Mouse (Mus musculus) v-Abl transformed pro-B cells (cell line): Measurements from ENCODE around the gene Fam131a.

Experiments used
- in situ Hi-C, 2 experiments: fragments of 400-800 bp; cut with MboI; formaldehyde crosslinking; loops; one replicate each; pipeline ENCODE4 v1.15.1; 2025; ENCODE audit not compliant: unreplicated experiment in 2 of 2

The Fam131a gene

DNA sequence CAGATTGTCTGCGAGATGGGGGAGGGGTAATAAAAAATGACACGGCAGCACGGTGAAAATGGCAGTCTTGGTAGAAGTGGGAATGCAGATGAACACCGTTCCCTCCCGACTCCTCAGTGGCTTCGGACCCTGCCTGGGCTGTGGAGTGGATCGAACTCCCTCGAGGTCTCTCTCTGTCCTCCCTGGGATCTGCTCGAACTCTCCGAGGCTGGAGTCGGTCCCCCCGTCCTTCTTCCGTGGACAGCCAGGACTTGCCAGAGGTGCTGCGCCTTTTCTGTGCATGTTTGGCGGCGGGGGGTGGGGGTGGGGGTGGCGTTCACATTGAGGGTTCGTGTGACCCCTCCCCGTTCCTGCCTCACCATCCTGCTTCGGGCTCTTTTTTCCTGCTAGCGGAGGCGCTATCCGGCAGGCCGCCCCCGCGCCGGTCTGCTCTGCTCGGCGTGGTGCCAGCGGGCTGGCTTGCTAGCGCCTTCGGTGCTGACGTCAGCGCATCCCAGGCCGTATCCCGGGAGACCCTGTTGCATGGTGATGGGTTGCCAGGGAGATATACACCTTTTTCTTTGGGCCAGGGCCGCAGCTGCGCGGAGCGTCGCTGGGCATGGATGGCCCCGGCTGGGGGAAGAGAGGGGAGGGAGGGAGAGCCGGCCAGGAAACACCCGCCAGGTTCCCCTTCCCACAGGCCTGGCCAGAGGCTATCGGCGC, 2.7 kb downstream of the Fam131a start:
- in situ Hi-C loops, result no loop called here

DNA sequence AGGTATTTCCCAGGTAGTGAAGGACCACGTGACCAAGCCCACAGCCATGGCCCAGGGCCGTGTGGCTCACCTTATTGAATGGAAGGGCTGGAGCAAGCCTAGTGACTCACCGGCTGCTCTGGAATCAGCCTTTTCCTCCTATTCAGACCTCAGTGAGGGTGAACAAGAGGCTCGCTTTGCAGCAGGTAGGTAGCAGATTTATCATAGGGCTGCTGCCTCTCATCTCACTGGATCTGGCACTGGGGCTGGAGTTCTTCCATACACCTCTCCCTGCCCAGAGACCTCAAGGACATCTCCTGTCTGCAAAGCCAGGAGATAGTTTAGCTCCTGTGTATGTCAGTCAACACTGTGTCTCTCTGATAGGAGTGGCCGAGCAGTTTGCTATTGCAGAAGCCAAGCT, 6.2 kb downstream of the Fam131a start:
- in situ Hi-C loops, result no loop called here

DNA sequence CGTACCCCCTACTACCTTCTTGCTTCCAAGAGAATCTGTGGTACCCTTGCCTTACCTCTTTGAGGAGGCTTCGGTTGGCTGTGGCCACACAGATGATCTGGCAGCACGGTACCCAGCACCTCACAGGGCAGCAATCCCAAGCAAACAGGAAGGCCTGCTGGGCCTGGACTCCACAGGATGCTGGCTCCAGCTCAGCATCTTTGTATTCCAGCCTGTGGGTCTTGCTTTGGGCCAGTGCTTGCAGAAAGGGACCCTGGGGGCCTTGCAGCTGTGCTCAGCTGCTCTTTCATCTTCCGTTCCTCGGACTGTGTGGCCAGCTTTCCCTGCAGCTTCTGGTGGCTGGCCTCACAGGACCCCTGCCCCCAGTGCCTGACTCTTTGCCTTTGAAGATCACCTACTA, 7.0 kb downstream of the Fam131a start:
- in situ Hi-C loops, result loop anchor here (10.0 to 25.0 kb wide), 5 partner anchors 487 to 1562 kb away; partner anchors contain the start of genes Senp2 (in 1 of the 2) and Tra2b (in 1 of the 2)

DNA sequence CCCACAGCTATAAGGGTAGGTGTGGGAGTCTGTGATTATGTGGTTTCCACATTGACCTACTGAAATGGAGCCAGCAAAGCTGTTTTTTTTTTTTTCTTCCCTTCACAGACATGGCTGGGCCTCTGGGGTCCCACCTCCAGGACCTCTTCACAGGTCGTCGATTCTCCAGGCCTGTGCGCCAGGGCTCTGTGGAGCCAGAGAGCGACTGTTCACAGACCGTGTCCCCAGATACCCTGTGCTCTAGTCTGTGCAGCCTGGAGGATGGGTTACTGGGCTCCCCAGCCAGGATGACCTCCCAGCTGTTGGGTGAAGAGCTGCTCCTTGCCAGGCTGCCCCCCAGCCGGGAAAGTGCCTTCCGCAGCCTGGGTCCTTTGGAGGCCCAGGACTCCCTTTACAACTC, 8.3 kb downstream of the Fam131a start:
- in situ Hi-C loops, result loop anchor here (10.0 to 25.0 kb wide), 5 partner anchors 486 to 1561 kb away; partner anchors contain the start of genes Senp2 (in 1 of the 2) and Tra2b (in 1 of the 2)

DNA sequence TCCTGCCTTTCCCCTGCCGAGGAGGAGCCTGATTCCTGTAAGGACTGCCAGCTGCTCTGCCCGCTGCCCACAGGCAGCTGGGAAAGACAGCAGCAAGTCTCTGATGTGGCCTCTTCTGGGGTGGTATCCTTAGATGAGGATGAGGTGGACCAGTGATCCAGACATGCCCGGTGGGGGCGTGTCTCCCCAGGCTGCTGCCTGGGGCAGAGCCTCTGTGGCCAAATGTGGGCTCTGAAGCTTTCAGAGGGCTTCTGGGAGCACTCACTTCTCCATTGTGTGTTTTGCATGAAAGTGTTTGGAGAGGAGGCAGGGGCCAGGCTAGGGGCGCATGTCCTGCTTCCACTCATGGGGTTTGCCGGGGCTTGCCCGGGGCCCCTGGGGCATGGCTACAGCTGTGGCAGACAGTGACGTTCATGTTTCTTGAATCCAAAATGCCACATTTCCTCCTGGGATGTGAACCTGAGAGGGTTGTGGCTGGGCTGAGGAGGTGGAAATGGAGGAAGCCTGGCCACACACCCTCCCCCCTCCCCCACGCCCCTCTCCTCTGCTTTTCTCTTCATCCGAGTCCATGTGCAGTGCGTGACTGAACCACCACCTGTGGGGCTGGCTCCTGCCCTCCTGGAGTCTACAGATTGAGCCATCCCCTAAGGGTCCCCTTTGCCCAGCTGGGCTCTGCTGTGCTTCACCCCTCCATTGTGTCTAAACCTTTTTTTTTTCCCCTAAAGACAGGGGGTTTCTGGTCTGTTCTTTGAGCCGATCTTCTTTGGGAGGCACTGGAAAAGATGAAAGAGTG, 8.9 kb downstream of the Fam131a start:
- in situ Hi-C loops, result loop anchor here (10.0 to 25.0 kb wide), 5 partner anchors 485 to 1560 kb away; partner anchors contain the start of genes Senp2 (in 1 of the 2) and Tra2b (in 1 of the 2)

DNA sequence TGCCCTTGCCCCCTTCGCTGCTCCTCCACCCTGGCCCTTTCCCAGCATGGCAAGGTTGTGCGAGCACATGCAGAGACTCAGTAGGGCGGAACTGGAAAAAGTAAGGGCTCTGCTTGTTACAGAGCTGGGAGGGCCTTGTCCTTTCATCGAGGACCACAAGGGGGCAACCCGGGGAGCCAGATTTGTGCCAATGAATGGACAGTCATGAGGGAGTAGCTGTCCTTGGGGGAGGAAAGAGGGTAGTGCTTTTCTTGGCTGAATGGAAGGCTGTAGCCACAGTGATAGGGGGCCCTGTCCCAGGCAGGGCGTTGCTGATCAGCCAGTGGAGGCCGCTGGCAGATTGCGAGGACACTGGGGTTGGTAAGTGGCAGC, 9.5 kb downstream of the Fam131a start:
- in situ Hi-C loops, result loop anchor here (10.0 to 25.0 kb wide), 5 partner anchors 485 to 1560 kb away; partner anchors contain the start of genes Senp2 (in 1 of the 2) and Tra2b (in 1 of the 2)

DNA sequence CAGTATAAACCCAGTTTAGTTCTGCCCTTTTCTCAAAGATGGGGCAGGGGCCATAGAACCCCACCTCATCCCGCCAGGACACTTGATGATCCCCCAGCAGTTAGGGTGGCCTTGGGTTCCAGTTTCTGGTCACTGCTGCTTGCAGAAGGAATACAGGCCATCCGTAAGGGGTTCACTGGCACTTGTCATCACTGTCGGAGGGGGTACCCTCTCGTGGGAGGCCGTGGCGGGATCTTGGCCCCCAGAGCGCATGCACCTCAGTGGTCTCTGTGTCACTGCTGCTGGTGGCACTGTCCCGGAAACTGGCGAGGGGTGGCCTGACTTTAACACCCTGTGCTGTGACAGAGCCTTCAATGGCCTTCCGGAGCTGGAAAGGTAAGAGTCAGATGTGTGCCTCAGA, 10.0 kb downstream of the Fam131a start:
- in situ Hi-C loops, result loop anchor here (10.0 to 25.0 kb wide), 5 partner anchors 484 to 1559 kb away; partner anchors contain the start of genes Senp2 (in 1 of the 2) and Tra2b (in 1 of the 2)

DNA sequence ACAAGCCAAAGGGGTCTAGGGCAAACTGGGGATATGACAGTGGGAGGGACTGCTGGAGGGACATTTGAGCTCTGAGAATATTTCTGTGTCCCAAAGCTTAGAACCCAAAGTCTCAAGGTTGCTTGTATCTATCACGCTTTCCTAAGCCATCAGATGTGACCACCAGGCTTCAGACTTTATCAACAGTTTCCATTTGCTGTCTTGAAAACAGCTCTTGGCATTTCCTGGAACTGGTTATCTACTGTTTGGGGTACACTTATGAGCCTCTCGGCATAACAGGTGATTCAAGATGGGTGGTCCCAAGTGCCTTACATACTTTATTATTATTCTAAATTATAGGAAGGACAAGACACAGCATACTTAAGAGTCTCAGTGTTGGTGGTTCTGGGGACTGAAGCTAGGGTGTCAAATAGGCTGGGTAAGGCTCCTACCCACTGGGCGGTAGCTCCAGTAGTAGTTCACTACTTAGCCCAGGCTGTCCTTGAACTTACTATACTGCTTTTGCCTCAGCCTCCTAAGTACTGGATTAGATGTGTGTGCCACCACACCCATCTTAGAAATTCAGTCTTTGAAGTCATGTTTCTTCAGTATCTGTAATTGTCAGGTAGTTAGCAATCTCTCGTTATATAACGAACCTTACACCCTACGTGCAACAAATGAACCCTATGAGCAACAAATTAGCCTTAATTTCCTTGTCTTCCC, 10.8 kb downstream of the Fam131a start:
- in situ Hi-C loops, result loop anchor here (10.0 to 25.0 kb wide), 5 partner anchors 483 to 1558 kb away; partner anchors contain the start of genes Senp2 (in 1 of the 2) and Tra2b (in 1 of the 2)

DNA sequence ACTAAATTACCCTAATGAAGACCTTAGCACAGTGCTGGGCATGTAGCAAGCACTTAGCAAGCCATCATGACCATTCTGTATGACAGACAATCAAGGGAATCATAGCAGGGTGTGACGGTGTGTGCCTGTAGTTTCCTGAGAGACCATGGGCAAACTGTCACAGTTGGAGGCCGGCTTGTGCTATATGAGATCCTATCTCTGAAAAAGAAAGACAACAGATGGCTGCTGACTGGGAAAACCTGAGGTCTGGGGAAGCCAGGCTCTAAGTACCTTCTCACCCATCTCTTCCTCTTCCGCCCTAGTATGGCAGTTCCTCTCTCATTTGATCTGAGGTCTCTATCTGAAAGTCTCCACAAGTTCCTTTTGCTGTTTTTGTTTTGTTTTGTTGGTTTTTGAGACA, 12.7 kb downstream of the Fam131a start:
- in situ Hi-C loops, result loop anchor here (10.0 to 25.0 kb wide), 5 partner anchors 482 to 1557 kb away; partner anchors contain the start of genes Senp2 (in 1 of the 2) and Tra2b (in 1 of the 2)

DNA sequence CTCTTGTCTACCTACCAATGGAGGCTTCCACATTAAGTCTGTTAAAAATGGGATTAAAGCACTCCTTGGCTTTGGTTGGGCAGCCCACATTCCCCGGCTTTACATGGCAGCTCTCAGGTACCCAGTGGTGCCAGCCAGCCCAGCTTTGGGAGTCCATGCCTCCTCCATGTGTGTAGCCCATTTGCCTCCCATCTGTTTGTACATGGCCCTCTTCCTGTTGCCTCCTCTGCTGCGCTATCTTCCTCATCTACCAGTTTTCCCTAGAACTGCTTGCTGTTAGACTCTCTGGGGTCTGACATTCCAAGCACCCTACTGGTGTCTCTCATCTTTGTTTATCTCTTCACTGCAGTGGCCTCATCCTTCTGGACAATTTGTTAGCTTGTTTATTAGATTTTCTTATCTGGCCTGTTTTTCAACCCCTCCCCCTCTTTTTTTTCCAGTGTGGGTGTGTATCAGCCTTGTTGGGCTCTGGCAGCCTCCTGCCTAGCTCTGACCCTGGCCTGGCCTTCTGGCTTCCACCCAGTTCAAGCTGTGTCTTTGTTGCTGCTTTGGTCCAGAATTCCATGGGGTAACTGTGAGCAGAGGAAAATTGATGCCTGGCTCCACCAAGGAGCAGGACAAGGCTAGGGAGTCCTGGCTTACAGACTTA, 13.5 kb downstream of the Fam131a start:
- in situ Hi-C loops, result loop anchor here (10.0 to 25.0 kb wide), 5 partner anchors 481 to 1556 kb away; partner anchors contain the start of genes Senp2 (in 1 of the 2) and Tra2b (in 1 of the 2)

DNA sequence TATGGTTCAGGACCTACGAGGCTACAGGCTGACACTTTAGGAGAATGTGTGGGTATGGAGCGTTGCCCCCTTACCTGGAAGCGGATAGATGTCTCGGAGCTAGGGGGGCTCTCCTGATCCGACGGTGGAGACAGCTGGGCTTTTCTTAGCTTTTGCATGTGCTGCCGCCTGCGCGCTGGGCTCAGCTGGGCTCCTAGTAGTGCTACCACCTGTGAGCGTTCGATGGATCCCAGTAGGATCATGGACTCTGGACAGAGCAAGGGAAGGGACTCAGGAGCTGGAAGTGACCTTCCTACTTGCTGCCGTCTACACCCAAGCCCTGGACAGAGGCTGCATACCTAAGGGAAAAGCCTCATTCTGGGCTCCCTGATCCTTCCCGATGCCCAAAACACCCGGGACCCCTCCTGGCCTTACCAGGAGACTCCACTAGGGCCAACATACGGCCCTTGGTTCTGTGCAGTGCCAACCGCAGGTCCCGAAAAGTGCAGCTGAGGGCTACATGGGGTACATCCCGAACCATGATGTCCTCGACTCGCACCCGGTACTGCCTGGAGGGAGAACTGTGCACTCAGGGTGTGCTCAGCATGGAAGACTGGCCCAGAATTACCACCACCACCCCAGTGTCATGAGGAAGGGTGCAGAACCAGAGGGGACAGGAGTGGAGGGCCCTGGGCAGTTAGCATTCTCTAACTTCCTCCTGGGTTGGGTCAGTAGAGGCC, 15.3 kb downstream of the Fam131a start:
- in situ Hi-C loops, result loop anchor here (10.0 to 25.0 kb wide), 5 partner anchors 479 to 1554 kb away; partner anchors contain the start of genes Senp2 (in 1 of the 2) and Tra2b (in 1 of the 2)

DNA sequence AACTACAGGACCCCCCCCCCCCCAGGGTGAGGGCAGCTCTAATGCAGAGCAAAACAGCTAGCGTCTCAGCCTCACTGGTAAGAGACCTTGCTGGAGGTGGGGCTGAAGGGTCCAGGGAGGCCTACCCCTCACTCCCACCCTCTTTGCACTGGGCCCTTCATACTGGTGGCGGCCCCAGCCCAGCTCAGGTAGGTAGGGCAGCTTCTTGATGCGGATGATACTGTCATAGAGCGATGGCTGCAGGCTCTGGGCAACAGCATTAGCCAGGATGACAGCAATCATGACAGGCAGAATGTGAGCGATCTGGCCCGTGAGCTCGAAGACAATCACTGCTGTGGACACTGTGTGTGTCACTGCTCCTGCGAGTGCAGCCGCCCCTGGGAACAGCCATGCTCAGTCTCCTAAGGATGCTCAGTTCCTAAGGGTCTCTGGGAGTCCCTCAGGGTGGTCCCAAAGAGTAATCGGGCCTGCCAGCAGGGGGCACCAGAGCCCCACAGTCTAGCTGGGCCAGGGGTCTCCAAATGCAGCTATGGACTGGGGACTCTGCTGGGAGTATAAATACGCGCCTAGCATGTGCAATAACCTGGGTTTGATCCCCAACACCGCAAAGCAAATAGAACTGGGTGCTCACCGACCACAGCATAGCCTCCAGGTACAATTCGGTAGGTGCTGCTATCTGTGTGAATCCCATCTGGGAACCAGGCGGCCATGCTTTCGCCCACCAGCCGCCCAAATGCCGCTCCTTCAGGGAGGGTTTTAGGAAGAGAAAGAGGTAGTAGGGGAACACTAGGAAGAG, 16.1 kb downstream of the Fam131a start:
- in situ Hi-C loops, result loop anchor here (10.0 to 25.0 kb wide), 5 partner anchors 478 to 1553 kb away; partner anchors contain the start of genes Senp2 (in 1 of the 2) and Tra2b (in 1 of the 2)

DNA sequence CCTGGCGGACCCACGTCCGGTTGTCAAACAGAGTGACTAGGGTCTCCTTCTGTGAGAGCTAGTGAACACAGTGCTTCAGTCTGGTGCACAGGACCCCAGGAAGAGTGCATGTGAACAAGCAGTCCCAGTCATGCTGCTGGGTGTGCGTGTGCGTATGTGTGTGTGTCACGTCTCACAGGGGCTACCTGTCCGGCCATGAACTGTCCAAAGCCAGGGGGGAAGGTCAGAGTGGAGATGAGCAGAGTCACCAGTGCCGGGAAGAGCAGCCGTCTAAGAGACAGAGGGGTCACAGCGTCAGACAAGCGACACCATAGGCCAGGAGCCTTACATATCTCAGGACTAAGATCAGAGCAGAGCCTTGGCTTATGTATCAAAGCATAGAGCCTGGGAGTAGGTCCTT, 17.3 kb downstream of the Fam131a start:
- in situ Hi-C loops, result loop anchor here (5.0 to 25.0 kb wide), 6 partner anchors 52 to 1552 kb away; partner anchors contain the start of genes Senp2 (in 1 of the 2) and Tra2b (in 1 of the 2)

DNA sequence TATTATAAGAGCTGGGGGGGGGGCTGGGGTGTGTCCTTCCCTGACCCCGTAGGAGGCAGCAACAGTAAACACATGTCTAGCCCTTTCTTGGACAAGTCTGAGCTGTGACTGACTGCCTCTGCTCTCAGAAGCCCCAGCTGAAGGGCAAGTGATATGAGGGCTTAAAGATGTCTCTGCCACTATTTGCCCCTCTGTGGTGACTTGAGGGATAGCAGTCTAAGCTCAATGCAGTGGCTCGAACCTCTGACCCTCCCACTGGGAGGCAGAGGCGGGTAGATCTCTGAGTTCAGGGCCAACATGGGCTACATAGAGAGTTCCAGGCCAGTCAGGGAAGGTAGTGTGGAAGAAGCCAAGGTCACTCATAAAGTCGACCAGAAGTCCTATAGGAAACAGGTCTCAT, 17.8 kb downstream of the Fam131a start:
- in situ Hi-C loops, result loop anchor here (5.0 to 25.0 kb wide), 6 partner anchors 51 to 1551 kb away; partner anchors contain the start of genes Senp2 (in 1 of the 2) and Tra2b (in 1 of the 2)

DNA sequence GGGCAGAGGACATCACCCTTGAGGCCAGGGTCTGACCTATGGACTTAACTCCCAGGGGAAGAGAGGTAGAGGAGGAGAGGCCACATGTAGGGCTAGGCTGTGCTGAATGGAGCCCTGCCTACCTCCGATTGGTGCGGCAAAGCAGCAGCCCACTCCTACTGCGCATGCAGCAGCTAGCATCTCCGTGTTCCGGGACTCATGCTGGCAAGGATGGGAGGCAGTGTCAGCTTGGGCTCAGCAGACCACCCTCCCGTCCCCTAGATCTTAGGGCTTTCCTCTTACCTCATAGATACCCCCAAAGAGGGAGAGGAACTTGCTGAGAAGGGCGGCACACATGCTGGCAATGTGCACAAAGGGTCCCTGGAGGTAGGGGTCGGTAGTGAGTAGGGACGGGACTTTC, 19.1 kb downstream of the Fam131a start:
- in situ Hi-C loops, result loop anchor here (5.0 to 25.0 kb wide), 6 partner anchors 50 to 1550 kb away; partner anchors contain the start of genes Senp2 (in 1 of the 2) and Tra2b (in 1 of the 2)

DNA sequence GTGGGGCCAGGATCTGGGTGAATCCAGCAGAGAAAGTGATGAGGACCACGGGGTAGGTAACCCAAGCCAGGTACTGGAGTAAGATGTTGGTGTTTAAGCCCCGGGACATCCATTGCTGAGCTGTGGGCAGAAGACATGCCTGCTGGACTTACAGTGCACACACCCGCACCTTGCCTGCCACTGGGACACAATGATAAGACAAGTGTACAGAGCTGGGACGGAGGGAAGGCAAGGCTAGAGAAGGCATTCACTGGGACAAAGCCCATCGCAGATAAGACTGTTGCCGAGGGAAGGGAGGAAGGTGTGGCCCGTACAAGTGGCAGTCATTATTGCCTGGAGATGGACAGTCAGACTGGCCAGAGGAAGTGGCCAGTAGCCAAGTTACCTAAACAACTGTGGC, 19.8 kb downstream of the Fam131a start:
- in situ Hi-C loops, result loop anchor here (5.0 to 25.0 kb wide), 6 partner anchors 49 to 1549 kb away; partner anchors contain the start of genes Senp2 (in 1 of the 2) and Tra2b (in 1 of the 2)

DNA sequence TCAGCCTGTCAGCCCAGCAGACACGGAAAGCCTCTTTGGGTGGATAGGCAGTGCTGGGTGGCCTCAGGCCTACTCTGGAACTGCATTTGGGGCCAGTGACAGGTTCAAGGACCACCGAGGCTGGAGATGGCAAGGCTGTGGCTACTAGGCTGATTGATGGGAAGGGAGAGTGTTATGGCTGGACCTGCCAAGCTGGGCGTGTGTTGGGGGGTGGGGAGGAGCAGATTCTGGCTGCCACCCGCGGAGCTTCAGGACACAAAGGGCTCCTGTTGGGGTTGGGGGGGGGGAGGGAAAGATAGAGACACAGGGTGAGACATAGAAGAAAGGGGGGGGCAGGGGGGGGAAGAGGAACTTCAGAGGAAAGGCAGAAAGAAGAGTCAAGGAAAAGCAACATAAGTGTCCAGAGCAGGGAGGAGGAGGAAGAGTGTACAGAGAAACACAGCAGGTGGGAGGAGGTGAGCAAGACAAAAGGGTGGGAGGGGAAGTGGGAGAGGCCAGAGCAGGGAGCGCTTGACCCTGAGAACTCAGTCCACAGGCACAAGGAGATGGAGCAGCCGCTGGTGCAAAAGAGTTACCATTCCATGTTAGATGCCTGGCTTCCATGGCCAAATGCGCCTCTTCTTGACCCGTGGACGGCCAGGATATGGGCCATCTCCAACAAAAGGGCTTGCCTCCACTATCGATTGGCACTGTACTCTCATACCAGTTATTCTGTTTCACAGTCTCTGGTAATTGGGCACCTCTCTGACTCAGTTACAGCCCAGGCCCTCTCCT, 21.5 kb downstream of the Fam131a start:
- in situ Hi-C loops, result loop anchor here (5.0 to 25.0 kb wide), 6 partner anchors 48 to 1548 kb away; partner anchors contain the start of genes Senp2 (in 1 of the 2) and Tra2b (in 1 of the 2)
